Comparison of ENCODE assay signal across 17 mouse cellular contexts in the genomic region with DNA sequence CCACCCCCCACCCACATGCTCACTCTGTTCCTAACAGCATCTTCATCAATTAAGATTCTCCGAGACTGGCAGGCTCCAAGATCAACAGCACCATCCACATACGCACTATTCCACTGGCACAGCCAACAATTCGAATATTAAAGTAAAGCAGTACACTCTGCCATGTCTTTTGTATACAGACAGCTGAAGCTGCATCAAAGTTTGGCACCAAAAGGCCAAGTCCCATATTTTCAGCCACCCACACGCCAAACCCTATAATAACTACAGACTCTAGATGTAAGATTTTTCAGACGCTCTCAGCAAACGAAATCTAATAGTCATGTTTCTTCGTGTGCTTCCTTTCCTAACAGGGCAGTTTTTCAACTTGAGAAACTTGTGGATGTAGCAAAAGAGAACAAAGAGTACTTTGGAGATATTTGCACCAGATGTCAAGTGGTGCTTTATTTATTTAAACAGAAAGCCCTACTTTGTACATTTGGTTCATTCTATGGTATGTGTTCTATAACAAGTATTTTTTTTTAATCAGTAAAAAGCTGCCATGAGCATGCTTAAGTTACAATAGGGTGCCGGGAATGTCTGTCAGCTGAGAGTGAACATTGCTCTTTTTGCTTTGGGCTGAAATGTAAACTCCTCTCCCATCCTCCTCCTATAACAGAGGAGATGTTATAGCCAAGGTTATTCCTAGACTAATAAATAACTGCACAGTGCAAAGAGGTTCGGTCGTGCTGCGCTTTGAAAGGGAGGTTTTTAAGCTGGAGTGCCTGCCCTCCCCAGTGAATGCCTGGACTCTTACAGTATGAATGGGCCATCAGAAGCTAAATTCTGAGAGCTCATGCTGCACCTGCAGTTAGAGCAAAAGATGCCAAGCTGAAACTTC.
DNase-seq lines count a peak whose midpoint lies in the region; ATAC-seq and TF ChIP-seq lines count a peak whose summit lies in the region.
"Had no signal": no experiment of that assay in that cellular context is flagged by ENCODE, and none has a peak within 500 bp of the region (broad histone marks: within the 10 kb centered on the region; RNA-seq: fewer than 3 reads in every experiment).

No protein-coding gene starts in this region.

- H3K4me3 ChIP-seq in forebrain, embryonic 15.5 days, result no peak overlapping the region
- H3K4me3 ChIP-seq in forebrain, embryonic 10.5 days, result no peak overlapping the region
- no peak overlapping the region for H3K4me3 ChIP-seq in lung, postnatal 0 days (ENCODE audit: low read depth, low read length)
- H3K4me3 ChIP-seq in stomach, postnatal 0 days (ENCODE audit: low read depth, low read length), result no peak overlapping the region
- H3K4me3 ChIP-seq: embryonic facial prominence, embryonic 15.5 days; hindbrain, embryonic 15.5 days; limb, embryonic 13.5 days had no signal

- H3K27ac ChIP-seq in forebrain, embryonic 15.5 days (replicated peaks), result peak overlapping the region; percentile 70
- no peak overlapping the region for H3K27ac ChIP-seq in forebrain, embryonic 10.5 days
- H3K27ac ChIP-seq in lung, postnatal 0 days (ENCODE audit: low read length), result no peak overlapping the region
- H3K27ac ChIP-seq in stomach, postnatal 0 days (replicated peaks), result peak overlapping the region; percentile 53; the same call in 1 of the 2 replicates
- H3K27ac ChIP-seq: embryonic facial prominence, embryonic 15.5 days; hindbrain, embryonic 15.5 days; kidney, postnatal 0 days; limb, embryonic 13.5 days had no signal

- no peak for DNase-seq in forebrain, embryonic 10.5 days (ENCODE audit: extremely low spot score, low spot score)
- DNase-seq in lung, postnatal 0 days (ENCODE audit: low spot score), result peak; percentile 65
- DNase-seq in lung, postnatal 25 days (ENCODE audit: low spot score), result no peak
- peak; percentile 8 to 52 for DNase-seq in left cerebral cortex, adult 9 months (ENCODE audit: low spot score in 2 of 2)
- no peak for DNase-seq in stomach, postnatal 0 days (ENCODE audit: low spot score)
- DNase-seq in testis, postnatal 14 days (ENCODE audit: low spot score), result no peak
- no peak for DNase-seq in thymus, postnatal 14 days
- DNase-seq: cerebellum, postnatal 25 days; gastrocnemius, postnatal 14 days; lung, postnatal 14 days had no signal

- TF ChIP-seq CTCF in lung, postnatal 0 days (IDR thresholded peaks at IDR 0.05), result no peak
- TF ChIP-seq CTCF in stomach, postnatal 0 days (IDR thresholded peaks at IDR 0.05; ENCODE audit: low read depth), result no peak

- H3K4me1 ChIP-seq in forebrain, embryonic 15.5 days, result peaks cover 13% of the 10 kb centered on the region
- H3K4me1 ChIP-seq in forebrain, embryonic 10.5 days, result no peaks in the 10 kb centered on the region
- H3K4me1 ChIP-seq in lung, postnatal 0 days (ENCODE audit: insufficient read depth, low read depth, low read length), result no peaks in the 10 kb centered on the region; the same call in 1 of the 2 replicates
- no peaks in the 10 kb centered on the region for H3K4me1 ChIP-seq in stomach, postnatal 0 days (replicated peaks; ENCODE audit: control insufficient read depth, insufficient read depth)
- H3K4me1 ChIP-seq: embryonic facial prominence, embryonic 15.5 days; hindbrain, embryonic 15.5 days; limb, embryonic 13.5 days had no signal

- no peak overlapping the region for H3K9ac ChIP-seq in forebrain, embryonic 15.5 days (replicated peaks)
- no peak overlapping the region for H3K9ac ChIP-seq in lung, postnatal 0 days (replicated peaks; ENCODE audit: low read depth)
- no peak overlapping the region for H3K9ac ChIP-seq in stomach, postnatal 0 days (ENCODE audit: low read length)
- H3K9ac ChIP-seq: embryonic facial prominence, embryonic 15.5 days; hindbrain, embryonic 15.5 days; limb, embryonic 13.5 days had no signal

- peak; percentile 91 for ATAC-seq in forebrain, embryonic 15.5 days (replicated peaks)
- peak; percentile 62 for ATAC-seq in lung, postnatal 0 days
- 0 out of 2 replicates have a peak, but pooled peaks have one; percentile 54 for ATAC-seq in stomach, postnatal 0 days (ENCODE audit: low FRiP score, low TSS enrichment)
- ATAC-seq: midbrain, embryonic 16.5 days had no signal

- no peak overlapping the region for H3K4me2 ChIP-seq in forebrain, embryonic 15.5 days (replicated peaks)
- 0 out of 2 replicates have a peak overlapping the region, but pooled peaks have one; percentile 4 for H3K4me2 ChIP-seq in lung, postnatal 0 days (replicated peaks; ENCODE audit: low read depth, low read length)
- H3K4me2 ChIP-seq in stomach, postnatal 0 days (replicated peaks; ENCODE audit: low read depth), result no peak overlapping the region
- H3K4me2 ChIP-seq: embryonic facial prominence, embryonic 15.5 days; hindbrain, embryonic 15.5 days; limb, embryonic 13.5 days had no signal

- H3K9me3 ChIP-seq in forebrain, embryonic 15.5 days, result no peaks in the 10 kb centered on the region
- H3K9me3 ChIP-seq in forebrain, embryonic 10.5 days, result no peaks in the 10 kb centered on the region
- H3K9me3 ChIP-seq in lung, postnatal 0 days (ENCODE audit: low read length), result no peaks in the 10 kb centered on the region
- H3K9me3 ChIP-seq in stomach, postnatal 0 days (ENCODE audit: control insufficient read depth, low read length), result no peaks in the 10 kb centered on the region
- H3K9me3 ChIP-seq: embryonic facial prominence, embryonic 15.5 days; G1E; hindbrain, embryonic 15.5 days; limb, embryonic 13.5 days had no signal

- 53% methylated on average over 11 of the region's 11 CpGs for WGBS in forebrain, embryonic 15.5 days
- 91% methylated on average over 11 of the region's 11 CpGs for WGBS in forebrain, embryonic 10.5 days
- WGBS in lung, postnatal 0 days, result 36% methylated on average over 11 of the region's 11 CpGs
- WGBS in stomach, postnatal 0 days, result 38% methylated on average over 11 of the region's 11 CpGs

- peak; percentile 69 for TF ChIP-seq EP300 in lung, postnatal 0 days (IDR thresholded peaks at IDR 0.05)
- peak; percentile 53 for TF ChIP-seq EP300 in stomach, postnatal 0 days (optimal IDR thresholded peaks at IDR 0.05)

- no peaks in the 10 kb centered on the region for H3K27me3 ChIP-seq in forebrain, embryonic 15.5 days
- no peaks in the 10 kb centered on the region for H3K27me3 ChIP-seq in forebrain, embryonic 10.5 days (ENCODE audit: poor library complexity, severe bottlenecking)
- H3K27me3 ChIP-seq in lung, postnatal 0 days (replicated peaks; ENCODE audit: insufficient read depth, low read length), result no peaks in the 10 kb centered on the region
- H3K27me3 ChIP-seq in stomach, postnatal 0 days (ENCODE audit: control insufficient read depth, insufficient read depth, low read length), result no peaks in the 10 kb centered on the region
- H3K27me3 ChIP-seq: embryonic facial prominence, embryonic 15.5 days; hindbrain, embryonic 15.5 days; limb, embryonic 13.5 days had no signal

- H3K36me3 ChIP-seq in forebrain, embryonic 15.5 days, result no peaks in the 10 kb centered on the region
- H3K36me3 ChIP-seq in forebrain, embryonic 10.5 days (replicated peaks), result no peaks in the 10 kb centered on the region
- H3K36me3 ChIP-seq in lung, postnatal 0 days (ENCODE audit: insufficient read depth, low read length), result no peaks in the 10 kb centered on the region
- H3K36me3 ChIP-seq in stomach, postnatal 0 days (ENCODE audit: control insufficient read depth, insufficient read depth, low read length), result no peaks in the 10 kb centered on the region
- H3K36me3 ChIP-seq: embryonic facial prominence, embryonic 15.5 days; G1E; hindbrain, embryonic 15.5 days; limb, embryonic 13.5 days had no signal

Comparison
In these comparisons a context has a peak if more than half of its experiments do, and no peak if none do; other contexts are left out.
1. H3K27ac ChIP-seq: peak in forebrain, embryonic 15.5 days (single experiment) and stomach, postnatal 0 days (single experiment); none in forebrain, embryonic 10.5 days (single experiment) and lung, postnatal 0 days (single experiment).
2. DNase-seq: peak in lung, postnatal 0 days (single experiment) and left cerebral cortex, adult 9 months (2 of 2); none in forebrain, embryonic 10.5 days (single experiment), lung, postnatal 25 days (single experiment), stomach, postnatal 0 days (single experiment), testis, postnatal 14 days (single experiment) and thymus, postnatal 14 days (single experiment).
3. Peak in every context shown above with its lines, with median percentiles within 50 percentile points of each other: ATAC-seq.